Mouse (Mus musculus): ENCODE data around the gene Arl5c. TPM values are rescaled to one million over a fixed set of nuclear protein-coding genes. Genes with fewer than 3 reads are reported as not detected.

Arl5c gene
- polyA plus RNA-seq, 1 experiment from 2014 or later = 31.2 TPM

- WGBS = 0% methylated on average over 23 of the region's 23 CpGs
- Histone ChIP-seq H3K9ac (ENCODE audit: low read depth, low read length) (peak overlapping the region; percentile 72), H3K9me3 (ENCODE audit: control insufficient read depth, low read length) (no peaks in the 10 kb centered on the region), H3K27ac (ENCODE audit: low read depth, low read length) (peak overlapping the region; percentile 53; the same call in 1 of the 2 replicates), H3K4me2 (peak overlapping the region; percentile 98), H3K36me3 (ENCODE audit: control insufficient read depth, insufficient read depth, low read length) (no peaks in the 10 kb centered on the region), H3K4me1 (replicated peaks; ENCODE audit: control insufficient read depth, insufficient read depth, low read length) (peaks cover 31% of the 10 kb centered on the region), H3K27me3 (replicated peaks; ENCODE audit: control insufficient read depth, insufficient read depth, low read length) (peaks cover 19% of the 10 kb centered on the region), H3K4me3 (ENCODE audit: low read depth, low read length) (peak overlapping the region; percentile 65)
- ATAC-seq (replicated peaks; ENCODE audit: low FRiP score) = no peak; the same call in 1 of the 2 replicates
- no peak for DNase-seq (ENCODE audit: low spot score)
Observed at GRCm38 (mm10) chr11:98022253-98022554, 26.2 kb upstream of the Arl5c start.

DNA sequence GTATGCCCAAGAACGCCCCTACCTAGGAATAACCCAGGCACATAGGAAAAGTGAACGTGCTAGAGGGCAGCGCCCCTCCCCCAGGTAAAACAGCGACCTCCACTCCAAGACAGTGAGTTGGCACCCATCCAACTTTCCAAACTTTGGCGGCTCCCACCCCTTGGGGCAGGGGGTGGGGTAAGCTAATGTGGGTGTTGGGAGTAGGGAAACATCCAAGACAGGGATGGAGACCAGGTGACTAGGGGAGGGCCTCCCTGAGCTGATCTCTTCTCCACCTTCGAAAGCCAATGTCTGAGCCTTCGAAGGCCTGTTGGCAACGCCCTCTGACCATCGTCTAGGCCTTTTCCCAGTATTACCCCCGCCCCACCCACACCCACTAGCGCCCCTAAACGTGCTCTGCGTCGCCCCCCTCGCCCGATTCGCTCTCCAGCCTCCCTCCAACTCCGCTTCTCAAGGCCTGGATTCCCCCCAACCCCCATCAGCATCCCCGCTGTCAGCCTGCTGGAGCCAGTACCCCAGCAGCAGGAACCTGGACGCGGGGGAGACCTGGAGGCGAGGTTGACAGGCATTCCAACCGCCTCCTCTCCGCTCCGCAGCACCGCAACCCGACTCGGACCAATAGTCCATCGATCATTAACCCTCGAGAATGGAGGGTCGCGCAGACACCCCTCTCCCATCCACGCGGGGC is 25.7 kb upstream of the Arl5c start:
- H3K4me1 ChIP-seq (replicated peaks; ENCODE audit: control insufficient read depth, insufficient read depth, low read length) = peaks cover 31% of the 10 kb centered on the region
- DNase-seq (ENCODE audit: low spot score) (no peak), ATAC-seq (replicated peaks; ENCODE audit: low FRiP score) (no peak)
- no peak overlapping the region for H3K27ac ChIP-seq (ENCODE audit: low read depth, low read length)
- peaks cover 19% of the 10 kb centered on the region for H3K27me3 ChIP-seq (replicated peaks; ENCODE audit: control insufficient read depth, insufficient read depth, low read length)
- H3K4me2 ChIP-seq = peak overlapping the region; percentile 98
- no peaks in the 10 kb centered on the region for H3K36me3 ChIP-seq (ENCODE audit: control insufficient read depth, insufficient read depth, low read length)
- peak overlapping the region; percentile 72 for H3K9ac ChIP-seq (ENCODE audit: low read depth, low read length)
- WGBS = 8% methylated on average over 33 of the region's 34 CpGs
- H3K9me3 ChIP-seq (ENCODE audit: control insufficient read depth, low read length) = no peaks in the 10 kb centered on the region
- H3K4me3 ChIP-seq (ENCODE audit: low read depth, low read length) = peak overlapping the region; percentile 65

GRCm38 (mm10) chr11:98021118-98021517 is 25.1 kb upstream of the Arl5c start:
- no peak overlapping the region for H3K27ac ChIP-seq (ENCODE audit: low read depth, low read length)
- peak overlapping the region; percentile 65 for H3K4me3 ChIP-seq (ENCODE audit: low read depth, low read length)
- no peak overlapping the region for H3K9ac ChIP-seq (ENCODE audit: low read depth, low read length)

GRCm38 (mm10) chr11:98020710-98021109 is 24.7 kb upstream of the Arl5c start:
- Histone ChIP-seq H3K9me3 (ENCODE audit: control insufficient read depth, low read length) (no peaks in the 10 kb centered on the region), H3K36me3 (ENCODE audit: control insufficient read depth, insufficient read depth, low read length) (no peaks in the 10 kb centered on the region), H3K4me2 (no peak overlapping the region), H3K4me3 (ENCODE audit: low read depth, low read length) (no peak overlapping the region), H3K9ac (ENCODE audit: low read depth, low read length) (no peak overlapping the region), H3K4me1 (replicated peaks; ENCODE audit: control insufficient read depth, insufficient read depth, low read length) (peaks cover 28% of the 10 kb centered on the region), H3K27me3 (replicated peaks; ENCODE audit: control insufficient read depth, insufficient read depth, low read length) (peaks cover 19% of the 10 kb centered on the region), H3K27ac (ENCODE audit: low read depth, low read length) (no peak overlapping the region)
- DNase-seq (ENCODE audit: low spot score) (no peak), ATAC-seq (replicated peaks; ENCODE audit: low FRiP score) (no peak)
- 76% methylated on average over 1 of the region's 1 CpGs for WGBS

More at GRCm38 (mm10) chr11:98021118-98021517, 25.1 kb upstream of the Arl5c start:
- H3K36me3 ChIP-seq (ENCODE audit: control insufficient read depth, insufficient read depth, low read length) = no peaks in the 10 kb centered on the region
- peak overlapping the region; percentile 98 for H3K4me2 ChIP-seq
- DNase-seq (ENCODE audit: low spot score) (no peak), ATAC-seq (replicated peaks; ENCODE audit: low FRiP score) (no peak)
- WGBS = 70% methylated on average over 2 of the region's 2 CpGs
- H3K4me1 ChIP-seq (replicated peaks; ENCODE audit: control insufficient read depth, insufficient read depth, low read length) = peaks cover 31% of the 10 kb centered on the region
- peaks cover 19% of the 10 kb centered on the region for H3K27me3 ChIP-seq (replicated peaks; ENCODE audit: control insufficient read depth, insufficient read depth, low read length)
- H3K9me3 ChIP-seq (ENCODE audit: control insufficient read depth, low read length) = no peaks in the 10 kb centered on the region

GRCm38 (mm10) chr11:98019883-98020610 is 24.1 kb upstream of the Arl5c start:
- DNase-seq (ENCODE audit: low spot score) (no peak), ATAC-seq (replicated peaks; ENCODE audit: low FRiP score) (no peak)
- H3K27me3 ChIP-seq (replicated peaks; ENCODE audit: control insufficient read depth, insufficient read depth, low read length) = peaks cover 19% of the 10 kb centered on the region
- no peak overlapping the region for H3K4me2 ChIP-seq
- no peaks in the 10 kb centered on the region for H3K36me3 ChIP-seq (ENCODE audit: control insufficient read depth, insufficient read depth, low read length)
- no peak overlapping the region for H3K9ac ChIP-seq (ENCODE audit: low read depth, low read length)
- 44% methylated on average over 8 of the region's 8 CpGs for WGBS
- peaks cover 25% of the 10 kb centered on the region for H3K4me1 ChIP-seq (replicated peaks; ENCODE audit: control insufficient read depth, insufficient read depth, low read length)
- H3K9me3 ChIP-seq (ENCODE audit: control insufficient read depth, low read length) = no peaks in the 10 kb centered on the region
- no peak overlapping the region for H3K4me3 ChIP-seq (ENCODE audit: low read depth, low read length)
- no peak overlapping the region for H3K27ac ChIP-seq (ENCODE audit: low read depth, low read length)

DNA sequence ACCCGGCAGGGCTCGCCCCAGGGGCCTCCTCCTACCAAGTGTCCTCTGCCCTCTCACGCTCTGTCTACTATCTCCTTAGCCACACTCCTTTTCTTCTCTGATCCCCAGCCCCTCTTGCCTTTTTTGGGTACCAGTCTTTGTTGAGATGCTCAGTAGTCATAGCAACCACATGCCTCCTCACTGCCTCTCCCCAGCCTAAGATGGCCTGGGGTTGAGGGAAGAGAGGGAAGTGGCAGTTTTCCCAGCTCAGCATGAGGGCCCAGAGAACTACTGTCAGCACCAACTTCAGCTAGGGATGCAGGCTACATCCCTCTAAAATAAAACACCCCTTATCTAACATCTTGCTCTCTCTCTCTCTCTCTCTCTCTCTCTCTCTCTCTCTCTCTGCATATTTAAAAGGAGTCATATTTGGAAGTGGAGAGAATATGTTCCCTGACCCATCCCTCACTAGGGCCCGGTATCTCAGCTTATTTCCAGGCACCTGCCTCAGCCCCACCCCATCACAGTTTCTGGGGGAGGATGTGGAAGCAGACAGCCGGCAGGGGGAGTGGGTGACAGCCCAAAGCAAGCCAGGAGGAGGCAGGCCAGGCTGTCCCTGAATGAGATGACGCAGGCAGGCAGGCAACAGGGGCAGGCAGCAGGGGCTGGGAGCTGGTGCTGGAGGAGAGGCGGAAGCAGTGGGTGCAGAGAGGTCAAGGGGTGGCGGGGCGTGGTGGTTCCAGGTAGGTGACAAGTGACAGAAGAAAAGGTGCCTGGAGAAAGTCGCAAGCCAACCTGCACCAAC is 23.1 kb upstream of the Arl5c start:
- Histone ChIP-seq H3K36me3 (ENCODE audit: control insufficient read depth, insufficient read depth, low read length) (no peaks in the 10 kb centered on the region), H3K9me3 (ENCODE audit: control insufficient read depth, low read length) (no peaks in the 10 kb centered on the region), H3K4me2 (peak overlapping the region; percentile 14; the same call in 1 of the 2 replicates), H3K4me3 (ENCODE audit: low read depth, low read length) (no peak overlapping the region), H3K4me1 (replicated peaks; ENCODE audit: control insufficient read depth, insufficient read depth, low read length) (peaks cover 25% of the 10 kb centered on the region), H3K27me3 (replicated peaks; ENCODE audit: control insufficient read depth, insufficient read depth, low read length) (peaks cover 19% of the 10 kb centered on the region), H3K9ac (ENCODE audit: low read depth, low read length) (no peak overlapping the region), H3K27ac (ENCODE audit: low read depth, low read length) (no peak overlapping the region)
- ATAC-seq (replicated peaks; ENCODE audit: low FRiP score) (no peak), DNase-seq (ENCODE audit: low spot score) (no peak)
- WGBS = 36% methylated on average over 10 of the region's 10 CpGs

- DNase-seq (ENCODE audit: low spot score) (no peak), ATAC-seq (replicated peaks; ENCODE audit: low FRiP score) (no peak)
- H3K4me1 ChIP-seq (replicated peaks; ENCODE audit: control insufficient read depth, insufficient read depth, low read length) = peaks cover 22% of the 10 kb centered on the region
Observed at GRCm38 (mm10) chr11:98018222-98018621, 22.2 kb upstream of the Arl5c start.

GRCm38 (mm10) chr11:98016824-98017223 is 20.8 kb upstream of the Arl5c start:
- Histone ChIP-seq H3K27ac (ENCODE audit: low read depth, low read length) (no peak overlapping the region), H3K4me3 (ENCODE audit: low read depth, low read length) (no peak overlapping the region), H3K27me3 (replicated peaks; ENCODE audit: control insufficient read depth, insufficient read depth, low read length) (peaks cover 26% of the 10 kb centered on the region), H3K9me3 (ENCODE audit: control insufficient read depth, low read length) (no peaks in the 10 kb centered on the region), H3K4me2 (no peak overlapping the region), H3K9ac (ENCODE audit: low read depth, low read length) (no peak overlapping the region), H3K36me3 (ENCODE audit: control insufficient read depth, insufficient read depth, low read length) (no peaks in the 10 kb centered on the region), H3K4me1 (replicated peaks; ENCODE audit: control insufficient read depth, insufficient read depth, low read length) (peaks cover 14% of the 10 kb centered on the region)
- WGBS = 76% methylated on average over 4 of the region's 4 CpGs
- no peak for DNase-seq (ENCODE audit: low spot score)
- no peak for ATAC-seq (replicated peaks; ENCODE audit: low FRiP score)

More at GRCm38 (mm10) chr11:98018222-98018621, 22.2 kb upstream of the Arl5c start:
- Histone ChIP-seq H3K36me3 (ENCODE audit: control insufficient read depth, insufficient read depth, low read length) (no peaks in the 10 kb centered on the region), H3K27ac (ENCODE audit: low read depth, low read length) (no peak overlapping the region), H3K9me3 (ENCODE audit: control insufficient read depth, low read length) (no peaks in the 10 kb centered on the region), H3K4me3 (ENCODE audit: low read depth, low read length) (no peak overlapping the region), H3K4me2 (no peak overlapping the region), H3K27me3 (replicated peaks; ENCODE audit: control insufficient read depth, insufficient read depth, low read length) (peaks cover 19% of the 10 kb centered on the region), H3K9ac (ENCODE audit: low read depth, low read length) (no peak overlapping the region)
- 66% methylated on average over 6 of the region's 6 CpGs for WGBS
